Mouse (Mus musculus): Measurements from ENCODE around the gene Nr1h4. TPM values are rescaled to one million over a fixed set of nuclear protein-coding genes. Genes with fewer than 3 reads are reported as not detected.

The Nr1h4 gene
- polyA plus RNA-seq, 1 experiment = 0.05 TPM

DNA sequence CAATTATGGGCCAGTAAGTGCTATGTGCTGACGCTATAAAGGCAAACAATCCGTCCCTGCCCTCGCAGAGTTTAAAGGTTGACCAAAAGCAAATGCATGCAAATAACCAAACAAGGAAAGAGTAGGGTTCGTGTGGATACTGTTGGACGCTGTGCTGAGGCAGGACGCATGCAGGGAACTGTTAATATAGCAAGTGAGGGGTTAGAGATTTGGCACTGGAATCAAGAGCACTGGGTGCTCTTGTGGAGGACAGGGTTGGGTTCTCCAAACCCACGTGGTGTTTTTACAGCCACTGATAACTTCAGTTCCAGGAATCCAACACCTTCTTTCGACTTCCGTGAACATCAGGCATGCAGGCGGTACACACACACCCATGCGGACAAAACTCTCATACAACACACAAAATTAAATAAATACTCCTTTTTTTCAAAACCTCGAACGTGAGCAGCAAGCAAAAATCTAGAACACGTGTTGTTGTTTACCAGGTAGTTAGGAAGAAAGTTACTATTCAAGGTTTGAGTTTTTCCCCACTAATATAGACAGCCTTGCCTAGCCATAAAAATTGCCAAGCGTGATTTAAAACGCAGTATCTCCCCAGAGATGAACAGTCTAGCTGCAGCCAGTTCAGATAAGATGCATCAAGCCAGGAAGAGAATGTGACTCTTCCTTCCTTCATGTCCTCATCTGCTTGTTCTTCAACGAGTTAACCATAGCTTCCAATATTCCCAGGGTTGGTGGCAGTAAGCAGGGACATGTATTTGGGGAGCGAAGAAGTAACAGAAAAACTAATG, 49.4 kb downstream of the Nr1h4 start:
- Histone ChIP-seq H3K4me3 (ENCODE audit: insufficient read depth, poor library complexity, severe bottlenecking) (no peak overlapping the region), H3K79me2 (ENCODE audit: control insufficient read depth, insufficient read depth) (no peaks in the 10 kb centered on the region), H3K79me3 (ENCODE audit: low read depth) (no peaks in the 10 kb centered on the region), H3K27me3 (ENCODE audit: control insufficient read depth, insufficient read depth, insufficient read length) (no peaks in the 10 kb centered on the region), H3ac (ENCODE audit: control insufficient read depth, insufficient read length, low read depth) (no peak overlapping the region), H3K36me3 (ENCODE audit: control insufficient read depth, insufficient read depth) (no peaks in the 10 kb centered on the region)
- TF ChIP-seq MYOG (IDR thresholded peaks at IDR 0.05; ENCODE audit: control insufficient read depth, extremely low read depth, insufficient read length) = no peak
- no peak for TF ChIP-seq CEBPB (IDR thresholded peaks at IDR 0.05; ENCODE audit: low read depth)
- no peak for TF ChIP-seq CTCF (IDR thresholded peaks at IDR 0.05; ENCODE audit: control insufficient read depth, insufficient read depth, insufficient read length)
- no peak for TF ChIP-seq FOSL1 (IDR thresholded peaks at IDR 0.05; ENCODE audit: insufficient read depth, low read length, poor library complexity, severe bottlenecking)
- no peak for TF ChIP-seq MAX (IDR thresholded peaks at IDR 0.05)
- TF ChIP-seq USF1 (IDR thresholded peaks at IDR 0.05; ENCODE audit: low read depth) = no peak
- no peak for TF ChIP-seq MYOD1 (IDR thresholded peaks at IDR 0.05; ENCODE audit: control insufficient read depth, insufficient read length, low read depth)

- no peaks in the 10 kb centered on the region for H3K79me3 ChIP-seq (ENCODE audit: low read depth)
- no peak overlapping the region for H3K4me3 ChIP-seq (ENCODE audit: insufficient read depth, poor library complexity, severe bottlenecking)
- H3K27me3 ChIP-seq (ENCODE audit: control insufficient read depth, insufficient read depth, insufficient read length) = no peaks in the 10 kb centered on the region
- TF ChIP-seq MAX (IDR thresholded peaks at IDR 0.05) = no peak
- H3K36me3 ChIP-seq (ENCODE audit: control insufficient read depth, insufficient read depth) = no peaks in the 10 kb centered on the region
- no peak overlapping the region for H3ac ChIP-seq (ENCODE audit: control insufficient read depth, insufficient read length, low read depth)
- H3K79me2 ChIP-seq (ENCODE audit: control insufficient read depth, insufficient read depth) = no peaks in the 10 kb centered on the region
Measured at GRCm38 (mm10) chr10:89483113-89483512, 50.3 kb downstream of the Nr1h4 start.

- Histone ChIP-seq H3K27me3 (ENCODE audit: control insufficient read depth, insufficient read depth, insufficient read length) (no peaks in the 10 kb centered on the region), H3ac (ENCODE audit: control insufficient read depth, insufficient read length, low read depth) (no peak overlapping the region), H3K79me2 (ENCODE audit: control insufficient read depth, insufficient read depth) (no peaks in the 10 kb centered on the region), H3K79me3 (ENCODE audit: low read depth) (no peaks in the 10 kb centered on the region), H3K4me3 (ENCODE audit: insufficient read depth, poor library complexity, severe bottlenecking) (no peak overlapping the region), H3K36me3 (ENCODE audit: control insufficient read depth, insufficient read depth) (no peaks in the 10 kb centered on the region)
- TF ChIP-seq USF1 (IDR thresholded peaks at IDR 0.05; ENCODE audit: low read depth) (no peak), FOSL1 (IDR thresholded peaks at IDR 0.05; ENCODE audit: insufficient read depth, low read length, poor library complexity, severe bottlenecking) (no peak)
Measured at GRCm38 (mm10) chr10:89482142-89482681, 51.2 kb downstream of the Nr1h4 start.

GRCm38 (mm10) chr10:89481638-89482037, 51.7 kb downstream of the Nr1h4 start:
- TF ChIP-seq MYOG (IDR thresholded peaks at IDR 0.05; ENCODE audit: control insufficient read depth, extremely low read depth, insufficient read length) (no peak), FOSL1 (IDR thresholded peaks at IDR 0.05; ENCODE audit: insufficient read depth, low read length, poor library complexity, severe bottlenecking) (no peak), CTCF (IDR thresholded peaks at IDR 0.05; ENCODE audit: control insufficient read depth, insufficient read depth, insufficient read length) (no peak)
- no peaks in the 10 kb centered on the region for H3K27me3 ChIP-seq (ENCODE audit: control insufficient read depth, insufficient read depth, insufficient read length)
- H3K79me3 ChIP-seq (ENCODE audit: low read depth) = no peaks in the 10 kb centered on the region
- H3ac ChIP-seq (ENCODE audit: control insufficient read depth, insufficient read length, low read depth) = no peak overlapping the region
- H3K36me3 ChIP-seq (ENCODE audit: control insufficient read depth, insufficient read depth) = no peaks in the 10 kb centered on the region
- no peak overlapping the region for H3K4me3 ChIP-seq (ENCODE audit: insufficient read depth, poor library complexity, severe bottlenecking)
- H3K79me2 ChIP-seq (ENCODE audit: control insufficient read depth, insufficient read depth) = no peaks in the 10 kb centered on the region

GRCm38 (mm10) chr10:89478766-89479165, 54.6 kb downstream of the Nr1h4 start:
- H3K4me3 ChIP-seq (ENCODE audit: insufficient read depth, poor library complexity, severe bottlenecking) = no peak overlapping the region
- TF ChIP-seq MYOG (IDR thresholded peaks at IDR 0.05; ENCODE audit: control insufficient read depth, extremely low read depth, insufficient read length) (no peak), MAX (IDR thresholded peaks at IDR 0.05) (no peak), MYOD1 (IDR thresholded peaks at IDR 0.05; ENCODE audit: control insufficient read depth, insufficient read length, low read depth) (no peak), CEBPB (IDR thresholded peaks at IDR 0.05; ENCODE audit: low read depth) (no peak), FOSL1 (IDR thresholded peaks at IDR 0.05; ENCODE audit: insufficient read depth, low read length, poor library complexity, severe bottlenecking) (no peak), CTCF (IDR thresholded peaks at IDR 0.05; ENCODE audit: control insufficient read depth, insufficient read depth, insufficient read length) (no peak), USF1 (IDR thresholded peaks at IDR 0.05; ENCODE audit: low read depth) (no peak)
- H3K27me3 ChIP-seq (ENCODE audit: control insufficient read depth, insufficient read depth, insufficient read length) = no peaks in the 10 kb centered on the region
- H3K79me3 ChIP-seq (ENCODE audit: low read depth) = no peaks in the 10 kb centered on the region
- no peaks in the 10 kb centered on the region for H3K36me3 ChIP-seq (ENCODE audit: control insufficient read depth, insufficient read depth)
- H3K79me2 ChIP-seq (ENCODE audit: control insufficient read depth, insufficient read depth) = no peaks in the 10 kb centered on the region
- H3ac ChIP-seq (ENCODE audit: control insufficient read depth, insufficient read length, low read depth) = no peak overlapping the region

DNA sequence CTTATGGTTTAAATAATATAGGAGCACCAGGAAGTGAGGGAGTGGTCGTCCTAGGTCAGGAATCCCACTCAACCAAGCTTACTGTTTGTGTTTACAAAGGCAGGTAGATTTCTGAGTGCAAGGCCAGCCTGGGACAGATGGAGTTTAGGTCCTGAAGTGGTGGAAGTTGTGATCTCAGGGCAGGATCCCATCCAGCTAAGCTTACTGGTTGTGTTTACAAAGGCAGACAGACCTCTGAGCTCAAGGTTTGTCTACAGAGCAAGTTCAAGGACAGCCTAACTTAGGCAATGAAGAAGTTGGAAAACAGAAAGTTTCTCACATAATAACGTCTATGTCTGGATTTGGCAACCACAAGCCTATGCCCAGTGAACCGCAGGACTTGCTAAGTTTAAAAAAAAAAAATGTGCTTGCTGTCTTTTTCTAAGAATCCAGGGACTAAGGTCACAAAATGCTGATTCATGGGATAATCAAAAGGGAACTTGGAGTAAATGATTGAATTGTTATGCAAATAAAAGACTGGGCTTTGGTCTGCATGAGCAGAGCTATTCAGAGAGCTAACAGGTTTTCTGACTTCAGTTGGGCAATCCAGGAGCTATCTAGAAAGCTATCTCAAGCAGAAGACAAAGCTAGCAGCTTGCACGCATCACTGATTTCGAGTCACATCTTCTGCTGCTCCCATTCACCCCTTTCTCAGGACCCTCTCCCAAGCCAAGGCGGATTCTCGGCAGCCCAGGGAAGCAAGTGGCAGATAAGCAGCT, 62.6 kb downstream of the Nr1h4 start:
- TF ChIP-seq MYOD1 (IDR thresholded peaks at IDR 0.05; ENCODE audit: control insufficient read depth, insufficient read length, low read depth) (no peak), FOSL1 (IDR thresholded peaks at IDR 0.05; ENCODE audit: insufficient read depth, low read length, poor library complexity, severe bottlenecking) (no peak)
- no peaks in the 10 kb centered on the region for H3K79me2 ChIP-seq (ENCODE audit: control insufficient read depth, insufficient read depth)
- no peaks in the 10 kb centered on the region for H3K27me3 ChIP-seq (ENCODE audit: control insufficient read depth, insufficient read depth, insufficient read length)
- H3K4me3 ChIP-seq (ENCODE audit: insufficient read depth, poor library complexity, severe bottlenecking) = no peak overlapping the region
- no peak overlapping the region for H3ac ChIP-seq (ENCODE audit: control insufficient read depth, insufficient read length, low read depth)
- H3K36me3 ChIP-seq (ENCODE audit: control insufficient read depth, insufficient read depth) = no peaks in the 10 kb centered on the region
- H3K79me3 ChIP-seq (ENCODE audit: low read depth) = no peaks in the 10 kb centered on the region

All from C2C12 (cell line).